ENCODE assay signal across 12 mouse cellular contexts in the genomic region with DNA sequence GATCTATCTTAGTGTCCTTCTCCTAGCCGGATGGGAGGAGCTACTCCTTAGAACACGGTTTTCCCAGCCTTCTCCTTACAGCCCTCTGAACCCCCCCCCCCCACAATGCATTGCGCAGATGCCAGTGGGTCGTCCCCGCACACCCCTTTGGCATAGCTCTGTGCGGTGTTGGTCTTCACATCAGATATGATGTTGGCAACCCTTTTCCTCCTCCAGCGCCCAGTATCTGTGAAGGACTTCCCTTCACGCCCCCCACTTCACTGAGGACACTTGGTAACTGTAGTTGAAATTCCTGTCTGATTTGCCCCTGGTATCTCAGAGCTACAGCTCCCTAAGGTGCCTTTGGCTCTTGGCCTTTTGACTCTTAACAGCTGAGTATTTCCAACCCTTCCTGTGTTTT. TPM values are rescaled to one million over a fixed set of nuclear protein-coding genes. Genes with fewer than 3 reads are reported as not detected.
A peak's percentile ranks its signal among the peaks of the same experiment; 100 is the strongest.
DNase-seq lines count a peak whose midpoint lies in the region; ATAC-seq and TF ChIP-seq lines count a peak whose summit lies in the region.
"Had no signal": no experiment of that assay in that cellular context is flagged by ENCODE, and none has a peak within 500 bp of the region (broad histone marks: within the 10 kb centered on the region; RNA-seq: fewer than 3 reads in every experiment).

No protein-coding gene starts in this region.

- no peak for TF ChIP-seq CTCF in forebrain, postnatal 0 days (IDR thresholded peaks at IDR 0.05; ENCODE audit: low read depth)
- no peak for TF ChIP-seq CTCF in liver, postnatal 0 days (IDR thresholded peaks at IDR 0.05; ENCODE audit: low read depth)

- DNase-seq in forebrain, embryonic 10.5 days (ENCODE audit: extremely low spot score, low spot score): no peak
- DNase-seq in forebrain, postnatal 0 days: no peak
- no peak for DNase-seq in liver, postnatal 0 days
- DNase-seq in liver: no peak
- no peak for DNase-seq in ovary, adult 18-20 months (ENCODE audit: low spot score)
- DNase-seq in cerebellum, adult 9-10 months: no peak
- DNase-seq: adrenal gland, postnatal 25 days; cerebellum, adult 9-11 months; right cerebral cortex, postnatal 4 days had no signal

- ATAC-seq in forebrain, postnatal 0 days: no peak
- ATAC-seq in liver, postnatal 0 days: no peak
- ATAC-seq in lung, embryonic 16.5 days (ENCODE audit: low read depth): no peak
- no peak for ATAC-seq in stomach, embryonic 15.5 days (ENCODE audit: insufficient read depth, low FRiP score, low read depth)

- H3K4me3 ChIP-seq in forebrain, embryonic 10.5 days: peak overlapping the region; percentile 87
- H3K4me3 ChIP-seq in forebrain, postnatal 0 days (ENCODE audit: low read depth, low read length): no peak overlapping the region
- no peak overlapping the region for H3K4me3 ChIP-seq in liver, postnatal 0 days (ENCODE audit: low read depth, low read length)
- peak overlapping the region; percentile 95; the same call in 1 of the 2 replicates for H3K4me3 ChIP-seq in lung, embryonic 16.5 days (ENCODE audit: low read length)
- H3K4me3 ChIP-seq in stomach, embryonic 15.5 days (replicated peaks): no peak overlapping the region

- H3K36me3 ChIP-seq in forebrain, embryonic 10.5 days (replicated peaks): peaks cover 61% of the 10 kb centered on the region
- peaks cover 16% of the 10 kb centered on the region for H3K36me3 ChIP-seq in forebrain, postnatal 0 days (ENCODE audit: insufficient read depth)
- peaks cover 17% of the 10 kb centered on the region for H3K36me3 ChIP-seq in liver, postnatal 0 days (replicated peaks; ENCODE audit: insufficient read depth, low read length)
- H3K36me3 ChIP-seq in lung, embryonic 16.5 days (ENCODE audit: control insufficient read depth, insufficient read depth, low read length): peaks cover 29% of the 10 kb centered on the region
- peaks cover 26% of the 10 kb centered on the region for H3K36me3 ChIP-seq in stomach, embryonic 15.5 days

- H3K27me3 ChIP-seq in forebrain, embryonic 10.5 days (ENCODE audit: poor library complexity, severe bottlenecking): 0 out of 2 replicates have a peak, but pooled peaks cover 4% of the 10 kb centered on the region
- H3K27me3 ChIP-seq in forebrain, postnatal 0 days (ENCODE audit: insufficient read depth, low read length): no peaks in the 10 kb centered on the region
- no peaks in the 10 kb centered on the region for H3K27me3 ChIP-seq in liver, postnatal 0 days (ENCODE audit: insufficient read depth, low read length)
- H3K27me3 ChIP-seq in lung, embryonic 16.5 days (ENCODE audit: control insufficient read depth, insufficient read depth, low read depth, low read length): no peaks in the 10 kb centered on the region
- H3K27me3 ChIP-seq in stomach, embryonic 15.5 days (replicated peaks): no peaks in the 10 kb centered on the region

- no peaks in the 10 kb centered on the region for H3K9me3 ChIP-seq in forebrain, embryonic 10.5 days
- no peaks in the 10 kb centered on the region for H3K9me3 ChIP-seq in forebrain, postnatal 0 days (ENCODE audit: low read length)
- H3K9me3 ChIP-seq in liver, postnatal 0 days (ENCODE audit: low read length): no peaks in the 10 kb centered on the region
- no peaks in the 10 kb centered on the region for H3K9me3 ChIP-seq in lung, embryonic 16.5 days (ENCODE audit: control insufficient read depth, low read length)
- H3K9me3 ChIP-seq in stomach, embryonic 15.5 days: no peaks in the 10 kb centered on the region

- H3K27ac ChIP-seq in forebrain, embryonic 10.5 days: peak overlapping the region; percentile 97
- H3K27ac ChIP-seq in forebrain, postnatal 0 days (ENCODE audit: low read depth, low read length): no peak overlapping the region
- no peak overlapping the region for H3K27ac ChIP-seq in liver, postnatal 0 days (ENCODE audit: low read depth)
- H3K27ac ChIP-seq in lung, embryonic 16.5 days (ENCODE audit: low read length): 0 out of 2 replicates have a peak overlapping the region, but pooled peaks have one; percentile 2
- no peak overlapping the region for H3K27ac ChIP-seq in stomach, embryonic 15.5 days
- H3K27ac ChIP-seq: layer of hippocampus, adult 2 months had no signal

- 93% methylated on average over 8 of the region's 8 CpGs for WGBS in forebrain, embryonic 10.5 days
- 81% methylated on average over 8 of the region's 8 CpGs for WGBS in forebrain, postnatal 0 days
- WGBS in liver, postnatal 0 days (ENCODE audit: insufficient replicate concordance): 77% methylated on average over 8 of the region's 8 CpGs
- 70% methylated on average over 8 of the region's 8 CpGs for WGBS in lung, embryonic 16.5 days
- 77% methylated on average over 8 of the region's 8 CpGs for WGBS in stomach, embryonic 15.5 days

- no peak for TF ChIP-seq EP300 in liver, postnatal 0 days (IDR thresholded peaks at IDR 0.05; ENCODE audit: low read depth)

- H3K4me2 ChIP-seq in forebrain, postnatal 0 days (ENCODE audit: low read depth): no peak overlapping the region
- 0 out of 2 replicates have a peak overlapping the region, but pooled peaks have one; percentile 19 for H3K4me2 ChIP-seq in liver, postnatal 0 days (ENCODE audit: low read depth, low read length)
- H3K4me2 ChIP-seq in lung, embryonic 16.5 days (ENCODE audit: low read depth, low read length): peak overlapping the region; percentile 75
- H3K4me2 ChIP-seq in stomach, embryonic 15.5 days: peak overlapping the region; percentile 72; the same call in 1 of the 2 replicates

- peaks cover 58% of the 10 kb centered on the region for H3K4me1 ChIP-seq in forebrain, embryonic 10.5 days
- peaks cover 4% of the 10 kb centered on the region; the same call in 1 of the 2 replicates for H3K4me1 ChIP-seq in forebrain, postnatal 0 days (ENCODE audit: insufficient read depth)
- peaks cover 43% of the 10 kb centered on the region for H3K4me1 ChIP-seq in liver, postnatal 0 days (ENCODE audit: insufficient read depth)
- peaks cover 40% of the 10 kb centered on the region for H3K4me1 ChIP-seq in lung, embryonic 16.5 days (replicated peaks; ENCODE audit: control insufficient read depth, insufficient read depth, low read length)
- peaks cover 27% of the 10 kb centered on the region for H3K4me1 ChIP-seq in stomach, embryonic 15.5 days

- no peak overlapping the region for H3K9ac ChIP-seq in forebrain, postnatal 0 days
- no peak overlapping the region for H3K9ac ChIP-seq in liver, postnatal 0 days (replicated peaks)
- peak overlapping the region; percentile 11; the same call in 1 of the 2 replicates for H3K9ac ChIP-seq in lung, embryonic 16.5 days (ENCODE audit: low read length)
- H3K9ac ChIP-seq in stomach, embryonic 15.5 days: no peak overlapping the region

RNA-seq across cellular contexts. Expression of a gene that starts 4.2 kb away (rescaled TPM):
- polyA plus RNA-seq in forebrain, embryonic 10.5 days (2016; fragmentation: Nextera tagmentation; extraction: Ambion mirVana): 21.6 and 29.1 TPM in 2 replicates
- total RNA-seq in forebrain, postnatal 0 days (2014; rRNA removed): 21.8 and 26.4 TPM in 2 replicates
- 7.2 and 7.8 TPM in 2 replicates for polyA plus RNA-seq in forebrain, postnatal 0 days (2015; fragmentation: Nextera tagmentation; extraction: Ambion mirVana)
- 3.7 and 4.8 TPM in 2 replicates for polyA plus RNA-seq in liver, postnatal 0 days (2015; fragmentation: Nextera tagmentation; extraction: Ambion mirVana)
- polyA plus RNA-seq in lung, embryonic 16.5 days (2015; fragmentation: Nextera tagmentation; extraction: Ambion mirVana): 17.9 and 18.9 TPM in 2 replicates
- 13.6 and 15.2 TPM in 2 replicates for polyA plus RNA-seq in stomach, embryonic 15.5 days (2015; fragmentation: Nextera tagmentation; extraction: Ambion mirVana)

Comparison
In these comparisons a context has a peak if more than half of its experiments do, and no peak if none do; other contexts are left out.
1. H3K27ac ChIP-seq: peak in forebrain, embryonic 10.5 days (single experiment) and lung, embryonic 16.5 days (single experiment); none in forebrain, postnatal 0 days (single experiment), liver, postnatal 0 days (single experiment) and stomach, embryonic 15.5 days (single experiment).
2. H3K4me3 ChIP-seq: peak in forebrain, embryonic 10.5 days (single experiment) and lung, embryonic 16.5 days (single experiment); none in forebrain, postnatal 0 days (single experiment), liver, postnatal 0 days (single experiment) and stomach, embryonic 15.5 days (single experiment).